Mouse (Mus musculus): ENCODE measurements around the gene Olfr96. TPM values are rescaled to one million over a fixed set of nuclear protein-coding genes. Genes with fewer than 3 reads are reported as not detected.
"Not testable (repeated sequence)": the region's sequence is repeated elsewhere in the genome, so short reads cannot be mapped to it uniquely, and the experiment has no call there.

The Olfr96 gene
- polyA plus RNA-seq, 1 experiment: not detected

DNA sequence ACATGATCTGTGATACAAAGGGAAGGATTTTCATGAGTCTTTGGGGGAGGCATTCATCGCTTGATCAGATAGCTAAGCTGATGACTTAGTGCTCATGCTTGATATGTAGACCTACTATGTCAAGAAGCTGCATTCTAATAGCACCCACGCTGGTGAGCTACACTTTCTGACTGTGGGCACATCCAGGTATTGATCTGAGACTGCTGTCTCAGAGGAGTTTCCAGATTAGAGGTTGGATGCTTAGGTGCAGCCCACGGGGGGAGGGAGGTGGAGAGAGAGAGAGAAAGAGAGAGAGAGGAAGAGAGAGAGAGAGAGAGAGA lies 16.1 kb upstream of the Olfr96 start:
- H3K27me3 ChIP-seq (ENCODE audit: control insufficient read depth): no peaks in the 10 kb centered on the region
- H3K36me3 ChIP-seq (ENCODE audit: control insufficient read depth): no peaks in the 10 kb centered on the region
- TF ChIP-seq TAL1 (IDR thresholded peaks at IDR 0.05; ENCODE audit: low read length) (no peak), GATA1 (IDR thresholded peaks at IDR 0.05; ENCODE audit: low read length) (no peak)
- no peak overlapping the region for H3K4me3 ChIP-seq (replicated peaks)
- no peaks in the 10 kb centered on the region for H3K4me1 ChIP-seq (ENCODE audit: control insufficient read depth)
- no peaks in the 10 kb centered on the region for H3K9me3 ChIP-seq (ENCODE audit: control insufficient read depth, low read length)

DNA sequence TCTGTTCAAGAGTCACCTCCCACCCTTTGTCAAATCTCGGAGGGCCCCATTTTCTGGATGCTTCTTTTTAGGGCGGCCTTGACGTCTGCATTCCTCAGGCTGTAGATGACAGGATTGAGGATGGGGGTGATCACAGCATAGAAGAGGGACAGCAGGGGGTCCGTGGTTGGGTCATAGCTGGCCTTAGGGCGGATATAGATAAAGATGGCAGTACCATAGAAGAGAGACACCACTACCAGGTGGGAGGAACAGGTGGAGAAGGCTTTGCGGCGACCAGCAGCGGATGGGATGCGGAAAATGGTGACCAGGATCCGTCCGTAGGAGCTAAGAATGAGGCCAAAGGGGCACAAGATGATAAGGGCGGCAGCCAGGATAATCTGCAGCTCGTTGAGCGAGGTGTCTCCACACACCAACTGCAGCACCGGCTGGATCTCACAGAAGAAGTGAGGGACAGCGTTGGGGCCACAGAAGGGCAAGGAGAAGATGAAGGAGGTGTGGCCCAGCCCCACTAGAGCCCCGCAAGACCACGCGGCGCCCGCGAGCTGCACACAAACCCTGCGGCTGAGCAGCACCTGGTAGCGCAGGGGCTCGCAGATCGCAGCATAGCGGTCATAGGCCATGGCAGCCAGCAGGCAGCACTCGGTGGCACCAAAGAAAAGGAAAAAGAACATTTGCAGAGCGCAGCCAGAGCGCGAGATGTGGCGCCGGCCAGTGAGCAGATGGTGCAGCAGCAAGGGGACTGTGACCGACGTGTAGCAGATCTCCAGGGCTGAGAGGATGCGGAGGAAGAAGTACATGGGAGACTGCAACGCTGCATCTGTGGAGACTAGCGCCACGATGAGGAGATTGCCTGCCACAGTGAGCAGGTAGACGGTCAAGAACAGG lies 8.8 kb upstream of the Olfr96 start:
- H3K27me3 ChIP-seq (ENCODE audit: control insufficient read depth): peaks cover 14% of the 10 kb centered on the region
- no peak overlapping the region for H3K4me3 ChIP-seq (replicated peaks)
- no peaks in the 10 kb centered on the region for H3K4me1 ChIP-seq (ENCODE audit: control insufficient read depth)
- H3K9me3 ChIP-seq (ENCODE audit: control insufficient read depth, low read length): no peaks in the 10 kb centered on the region
- H3K36me3 ChIP-seq (ENCODE audit: control insufficient read depth): no peaks in the 10 kb centered on the region
- no peak for TF ChIP-seq TAL1 (IDR thresholded peaks at IDR 0.05; ENCODE audit: low read length)
- no peak for TF ChIP-seq GATA1 (IDR thresholded peaks at IDR 0.05; ENCODE audit: low read length)

DNA sequence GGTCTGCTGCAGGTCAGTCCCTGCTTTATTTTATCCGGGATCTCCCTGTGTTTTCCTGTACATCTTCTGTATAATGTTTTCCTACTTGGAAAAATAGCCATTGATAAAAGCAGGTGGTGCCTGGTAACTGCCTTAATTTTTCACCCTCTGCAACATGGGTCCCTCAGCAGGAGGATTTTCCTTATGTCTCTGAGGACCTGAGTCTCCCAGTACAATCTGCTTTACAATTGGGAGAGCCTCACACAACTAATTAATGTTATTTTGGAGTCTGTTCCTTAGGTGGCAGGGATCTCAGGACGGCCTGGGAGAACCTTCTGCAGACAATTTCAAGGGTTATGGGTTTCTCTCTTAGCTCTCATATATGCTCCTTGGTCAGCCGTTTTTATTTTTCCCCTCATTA lies 6.9 kb upstream of the Olfr96 start, which contains the start of gene Olfr95:
Gene Olfr95, minus strand, starts transcription at position 101 of the 400 bp plus-strand sequence.
- TF ChIP-seq GATA1 (IDR thresholded peaks at IDR 0.05; ENCODE audit: low read length): no peak
- no peak for TF ChIP-seq TAL1 (IDR thresholded peaks at IDR 0.05; ENCODE audit: low read length)
- no peak within 1 kb of the TSS for H3K4me3 ChIP-seq (replicated peaks)
- no peaks in the 10 kb centered on the region; the same call in 1 of the 2 replicates for H3K9me3 ChIP-seq (ENCODE audit: control insufficient read depth, low read length)
- peaks cover 14% of the 10 kb centered on the region for H3K27me3 ChIP-seq (ENCODE audit: control insufficient read depth)
- no peaks in the 10 kb centered on the region for H3K4me1 ChIP-seq (ENCODE audit: control insufficient read depth)
- no peaks in the 10 kb centered on the region for H3K36me3 ChIP-seq (ENCODE audit: control insufficient read depth)

DNA sequence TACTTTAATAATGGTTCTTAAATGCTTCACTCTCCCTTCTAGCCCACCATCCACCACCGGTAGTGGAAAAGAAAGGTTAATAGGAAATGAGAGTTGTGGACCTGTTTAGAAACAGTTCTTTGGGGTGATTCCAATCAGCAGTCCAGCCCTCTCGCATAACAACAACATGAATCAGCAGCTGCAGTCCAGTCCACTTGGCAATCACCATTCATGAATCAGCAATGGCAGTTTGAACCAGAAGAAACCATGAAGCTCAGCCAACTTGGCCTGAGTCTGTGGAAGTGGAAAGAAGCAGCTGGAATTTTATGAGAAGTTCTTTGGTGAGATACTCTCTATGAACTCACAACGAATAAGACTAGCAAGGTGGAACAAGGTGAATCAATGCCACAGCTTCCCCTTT lies 1.5 kb upstream of the Olfr96 start:
- no peak overlapping the region for H3K4me3 ChIP-seq (replicated peaks)
- TF ChIP-seq TAL1 (IDR thresholded peaks at IDR 0.05; ENCODE audit: low read length) (no peak), GATA1 (IDR thresholded peaks at IDR 0.05; ENCODE audit: low read length) (no peak)
- H3K4me1 ChIP-seq (ENCODE audit: control insufficient read depth): no peaks in the 10 kb centered on the region
- no peaks in the 10 kb centered on the region for H3K27me3 ChIP-seq (ENCODE audit: control insufficient read depth)
- no peaks in the 10 kb centered on the region for H3K36me3 ChIP-seq (ENCODE audit: control insufficient read depth)
- H3K9me3 ChIP-seq (ENCODE audit: control insufficient read depth, low read length): no peaks in the 10 kb centered on the region; the same call in 1 of the 2 replicates

DNA sequence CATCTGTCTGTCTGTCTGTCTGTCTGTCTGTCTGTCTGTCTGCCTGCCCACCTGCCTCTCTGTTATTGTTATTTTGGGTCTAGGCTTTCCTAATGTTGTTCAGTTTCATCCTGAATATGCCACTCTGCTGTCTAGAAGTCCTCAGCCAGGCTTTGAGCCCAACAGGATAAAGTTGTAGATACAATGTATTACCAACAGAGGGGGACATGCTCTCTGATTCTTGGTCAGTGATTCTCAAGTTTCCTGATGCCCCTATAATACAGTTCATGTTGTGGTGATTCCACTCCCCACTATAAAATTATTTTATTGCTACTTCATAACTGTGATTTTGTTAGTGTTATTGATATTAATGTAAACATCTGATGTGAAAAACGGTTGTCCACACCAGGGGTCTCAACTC lies 1.9 kb downstream of the Olfr96 start:
- H3K4me3 ChIP-seq (replicated peaks): no peak overlapping the region
- H3K9me3 ChIP-seq (ENCODE audit: control insufficient read depth, low read length): no peaks in the 10 kb centered on the region
- no peaks in the 10 kb centered on the region for H3K4me1 ChIP-seq (ENCODE audit: control insufficient read depth)
- no peaks in the 10 kb centered on the region for H3K36me3 ChIP-seq (ENCODE audit: control insufficient read depth)
- TF ChIP-seq TAL1 (IDR thresholded peaks at IDR 0.05; ENCODE audit: low read length): no peak
- TF ChIP-seq GATA1 (IDR thresholded peaks at IDR 0.05; ENCODE audit: low read length): no peak
- H3K27me3 ChIP-seq (ENCODE audit: control insufficient read depth): no peaks in the 10 kb centered on the region

DNA sequence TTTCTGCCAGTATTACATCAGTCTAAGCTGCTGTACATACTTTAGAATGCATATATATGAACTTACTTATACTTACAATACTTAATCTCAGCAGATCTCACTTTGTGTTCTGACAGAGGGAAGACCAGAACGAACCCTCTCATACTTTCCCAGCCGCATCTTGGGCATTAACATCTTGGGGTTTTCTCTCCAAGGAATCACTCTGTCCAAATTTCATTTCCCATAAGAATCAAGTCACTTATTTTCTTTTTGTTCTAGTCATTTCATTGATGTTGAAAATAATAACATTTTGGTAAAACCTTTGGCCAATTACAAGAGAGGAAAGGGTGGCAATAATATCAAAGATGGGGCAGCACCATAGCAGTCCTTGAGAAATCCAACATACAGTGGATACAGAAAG lies 17.3 kb downstream of the Olfr96 start, which contains the start of gene Olfr97:
Gene Olfr97, minus strand, starts transcription at position 101 of the 400 bp plus-strand sequence.
- H3K9me3 ChIP-seq (ENCODE audit: control insufficient read depth, low read length): peaks cover 11% of the 10 kb centered on the region
- not testable (repeated sequence) for H3K27me3 ChIP-seq (ENCODE audit: control insufficient read depth); H3K4me3 ChIP-seq (replicated peaks); H3K4me1 ChIP-seq (ENCODE audit: control insufficient read depth); H3K36me3 ChIP-seq (ENCODE audit: control insufficient read depth)

DNA sequence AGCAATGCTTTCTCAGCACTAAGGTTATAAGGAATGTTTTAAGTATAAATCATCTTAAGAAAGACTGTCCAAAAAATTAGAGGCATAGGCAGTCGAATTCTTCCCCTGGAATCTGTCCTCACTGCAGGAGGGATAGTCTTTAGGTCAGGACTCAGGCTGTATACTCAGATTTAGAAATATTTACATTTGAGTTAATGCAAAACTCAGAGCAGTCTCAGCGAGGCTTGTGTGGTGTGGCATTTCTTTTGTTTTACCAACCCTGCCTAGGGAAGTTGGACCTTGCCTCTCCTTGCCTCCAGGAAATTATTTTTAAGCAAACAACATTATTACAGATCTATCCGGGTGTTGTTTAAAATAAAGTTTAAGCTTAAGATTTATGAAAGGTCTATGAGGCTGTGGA lies 22.3 kb downstream of the Olfr96 start:
- Histone ChIP-seq H3K36me3 (ENCODE audit: control insufficient read depth) (no peaks in the 10 kb centered on the region), H3K4me3 (replicated peaks) (no peak overlapping the region), H3K9me3 (ENCODE audit: control insufficient read depth, low read length) (peaks cover 11% of the 10 kb centered on the region), H3K27me3 (ENCODE audit: control insufficient read depth) (no peaks in the 10 kb centered on the region), H3K4me1 (ENCODE audit: control insufficient read depth) (no peaks in the 10 kb centered on the region)
- no peak for TF ChIP-seq TAL1 (IDR thresholded peaks at IDR 0.05; ENCODE audit: low read length)
- no peak for TF ChIP-seq GATA1 (IDR thresholded peaks at IDR 0.05; ENCODE audit: low read length)

DNA sequence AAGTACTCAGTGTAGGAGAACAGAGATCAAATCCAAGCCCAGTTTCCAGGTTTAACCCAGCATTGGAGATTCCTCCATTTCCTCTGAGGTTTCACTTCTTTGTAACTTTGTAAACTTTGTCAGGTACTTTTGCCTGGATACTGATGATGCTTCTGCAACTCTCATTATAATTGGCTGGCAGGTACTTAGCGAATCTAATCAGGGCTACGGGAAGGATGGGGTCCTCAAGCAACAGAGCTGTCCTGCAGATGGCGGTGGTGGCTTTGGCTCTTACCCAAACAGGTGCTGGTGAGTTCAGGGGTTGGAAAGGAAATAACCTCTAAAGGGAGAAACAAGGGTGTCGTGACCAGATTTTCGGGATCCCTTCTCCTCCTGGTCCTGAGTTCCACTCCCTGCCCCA lies 26.8 kb downstream of the Olfr96 start:
- no peaks in the 10 kb centered on the region for H3K36me3 ChIP-seq (ENCODE audit: control insufficient read depth)
- H3K4me3 ChIP-seq (replicated peaks): no peak overlapping the region
- H3K9me3 ChIP-seq (ENCODE audit: control insufficient read depth, low read length): no peaks in the 10 kb centered on the region
- H3K4me1 ChIP-seq (ENCODE audit: control insufficient read depth): no peaks in the 10 kb centered on the region
- TF ChIP-seq GATA1 (IDR thresholded peaks at IDR 0.05; ENCODE audit: low read length) (no peak), TAL1 (IDR thresholded peaks at IDR 0.05; ENCODE audit: low read length) (no peak)
- H3K27me3 ChIP-seq (ENCODE audit: control insufficient read depth): no peaks in the 10 kb centered on the region

DNA sequence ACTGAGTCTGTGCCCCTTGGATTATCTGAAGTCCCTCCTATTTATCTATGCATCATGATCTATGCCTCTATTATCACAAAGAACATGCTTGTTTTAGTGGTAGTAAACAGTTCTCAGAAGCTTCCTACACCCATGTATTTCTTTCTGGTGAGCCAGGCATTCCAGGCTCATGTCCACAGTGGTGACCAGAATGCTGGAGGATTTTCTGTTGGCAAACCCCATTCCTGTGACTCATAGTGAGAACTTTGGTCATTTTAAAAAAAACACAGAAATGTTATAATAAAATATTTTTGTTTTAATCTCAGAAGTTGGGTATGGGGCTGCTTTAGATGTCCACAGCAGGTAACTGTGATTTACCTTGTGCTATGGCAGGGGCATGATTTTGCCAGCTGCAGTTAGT lies 29.5 kb downstream of the Olfr96 start:
- H3K4me1 ChIP-seq (ENCODE audit: control insufficient read depth): no peaks in the 10 kb centered on the region
- H3K9me3 ChIP-seq (ENCODE audit: control insufficient read depth, low read length): no peaks in the 10 kb centered on the region
- TF ChIP-seq GATA1 (IDR thresholded peaks at IDR 0.05; ENCODE audit: low read length) (no peak), TAL1 (IDR thresholded peaks at IDR 0.05; ENCODE audit: low read length) (no peak)
- H3K27me3 ChIP-seq (ENCODE audit: control insufficient read depth): no peaks in the 10 kb centered on the region
- no peaks in the 10 kb centered on the region for H3K36me3 ChIP-seq (ENCODE audit: control insufficient read depth)
- H3K4me3 ChIP-seq (replicated peaks): no peak overlapping the region

DNA sequence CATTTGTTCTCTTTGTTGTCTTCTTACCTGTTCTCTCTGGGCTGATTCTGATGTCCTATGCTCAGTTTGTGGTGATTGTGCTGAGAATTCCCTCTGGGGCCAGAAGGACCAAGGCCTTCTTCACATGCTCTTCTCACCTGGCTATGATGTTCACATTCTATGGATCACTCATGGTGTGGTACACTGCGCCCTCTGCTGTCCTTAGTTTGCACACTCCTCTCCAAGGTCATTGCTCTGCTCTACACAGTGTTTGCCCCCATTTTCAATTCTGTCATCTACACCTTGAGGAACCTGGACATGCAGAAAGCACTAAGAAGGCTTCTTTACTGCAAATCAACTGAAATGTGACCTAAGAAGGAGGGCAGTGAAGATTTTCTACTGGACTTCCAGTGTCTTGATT lies 30.6 kb downstream of the Olfr96 start:
- Histone ChIP-seq H3K4me1 (ENCODE audit: control insufficient read depth) (no peaks in the 10 kb centered on the region), H3K9me3 (ENCODE audit: control insufficient read depth, low read length) (no peaks in the 10 kb centered on the region), H3K4me3 (replicated peaks) (no peak overlapping the region), H3K36me3 (ENCODE audit: control insufficient read depth) (no peaks in the 10 kb centered on the region), H3K27me3 (ENCODE audit: control insufficient read depth) (no peaks in the 10 kb centered on the region)
- no peak for TF ChIP-seq TAL1 (IDR thresholded peaks at IDR 0.05; ENCODE audit: low read length)
- TF ChIP-seq GATA1 (IDR thresholded peaks at IDR 0.05; ENCODE audit: low read length): no peak

Measured in erythroblast, embryonic 14.5 days (primary cell).